Mouse (Mus musculus): ENCODE data around the gene 1700003E16Rik. TPM values are rescaled to one million over a fixed set of nuclear protein-coding genes. Genes with fewer than 3 reads are reported as not detected.

The 1700003E16Rik gene
- polyA plus RNA-seq, 1 experiment from 2014 or later = 7.5 TPM

DNA sequence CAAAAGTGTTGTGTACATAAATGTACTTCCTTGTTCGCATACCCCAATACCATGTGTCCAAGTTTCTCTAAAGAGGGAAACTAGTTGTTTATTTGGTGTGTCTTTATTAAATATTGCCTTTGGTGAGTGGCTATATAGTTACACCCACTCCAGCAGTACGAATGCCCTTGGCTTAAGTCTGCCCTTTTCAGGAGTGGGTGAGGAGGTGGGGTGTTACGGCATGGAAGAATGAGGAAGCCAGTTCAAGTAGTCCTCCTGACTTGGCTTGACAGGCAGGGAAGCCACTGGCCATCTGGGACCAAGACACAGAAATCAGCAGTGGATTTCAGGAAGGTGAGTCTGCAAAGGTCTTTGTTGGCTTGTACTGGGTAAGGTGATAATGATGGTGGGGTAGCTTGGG is 49.6 kb downstream of the 1700003E16Rik start:
- H3K4me2 ChIP-seq (replicated peaks) = no peak overlapping the region
- H3K36me3 ChIP-seq (replicated peaks; ENCODE audit: control insufficient read depth, insufficient read depth) = peaks cover 12% of the 10 kb centered on the region
- no peak overlapping the region for H3K4me3 ChIP-seq (replicated peaks; ENCODE audit: low read length)
- no peaks in the 10 kb centered on the region for H3K27me3 ChIP-seq (ENCODE audit: control insufficient read depth, insufficient read depth, low read length)
- no peaks in the 10 kb centered on the region for H3K4me1 ChIP-seq (replicated peaks; ENCODE audit: control insufficient read depth, insufficient read depth, low read length)
- ATAC-seq (ENCODE audit: low FRiP score) = no peak
- no peak for DNase-seq (ENCODE audit: low spot score)
- H3K9ac ChIP-seq = no peak overlapping the region
- no peak overlapping the region for H3K27ac ChIP-seq
- no peaks in the 10 kb centered on the region for H3K9me3 ChIP-seq (ENCODE audit: control insufficient read depth, low read length)
- 91% methylated on average over 3 of the region's 3 CpGs for WGBS

DNA sequence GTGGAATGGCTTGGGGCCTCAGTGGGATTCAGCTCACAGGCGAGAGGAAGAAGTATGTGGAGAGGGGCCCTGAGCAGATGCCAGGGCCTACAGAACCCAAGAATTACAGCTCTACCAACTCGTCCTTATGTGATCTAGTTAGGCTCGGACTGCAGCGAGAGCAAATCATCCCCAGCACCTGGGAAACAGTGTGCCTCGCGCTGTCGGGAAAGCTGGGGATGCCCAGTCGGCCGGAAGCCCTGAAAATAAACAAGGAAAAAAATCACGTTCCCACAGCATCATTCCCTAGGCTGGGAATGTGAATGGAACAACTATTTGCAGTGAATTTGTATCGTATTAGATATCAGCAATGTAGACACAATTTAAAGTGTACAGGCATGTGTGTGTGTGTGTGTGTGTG is 50.1 kb downstream of the 1700003E16Rik start:
- DNase-seq (ENCODE audit: low spot score) = no peak
- no peak overlapping the region for H3K4me3 ChIP-seq (replicated peaks; ENCODE audit: low read length)
- H3K27ac ChIP-seq = no peak overlapping the region
- ATAC-seq (ENCODE audit: low FRiP score) = no peak
- no peaks in the 10 kb centered on the region for H3K9me3 ChIP-seq (ENCODE audit: control insufficient read depth, low read length)
- H3K4me2 ChIP-seq (replicated peaks) = no peak overlapping the region
- no peaks in the 10 kb centered on the region for H3K27me3 ChIP-seq (ENCODE audit: control insufficient read depth, insufficient read depth, low read length)
- no peak overlapping the region for H3K9ac ChIP-seq
- WGBS = 75% methylated on average over 11 of the region's 11 CpGs
- H3K36me3 ChIP-seq (replicated peaks; ENCODE audit: control insufficient read depth, insufficient read depth) = peaks cover 7% of the 10 kb centered on the region; the same call in 1 of the 2 replicates
- H3K4me1 ChIP-seq (replicated peaks; ENCODE audit: control insufficient read depth, insufficient read depth, low read length) = no peaks in the 10 kb centered on the region; the same call in 1 of the 2 replicates

DNA sequence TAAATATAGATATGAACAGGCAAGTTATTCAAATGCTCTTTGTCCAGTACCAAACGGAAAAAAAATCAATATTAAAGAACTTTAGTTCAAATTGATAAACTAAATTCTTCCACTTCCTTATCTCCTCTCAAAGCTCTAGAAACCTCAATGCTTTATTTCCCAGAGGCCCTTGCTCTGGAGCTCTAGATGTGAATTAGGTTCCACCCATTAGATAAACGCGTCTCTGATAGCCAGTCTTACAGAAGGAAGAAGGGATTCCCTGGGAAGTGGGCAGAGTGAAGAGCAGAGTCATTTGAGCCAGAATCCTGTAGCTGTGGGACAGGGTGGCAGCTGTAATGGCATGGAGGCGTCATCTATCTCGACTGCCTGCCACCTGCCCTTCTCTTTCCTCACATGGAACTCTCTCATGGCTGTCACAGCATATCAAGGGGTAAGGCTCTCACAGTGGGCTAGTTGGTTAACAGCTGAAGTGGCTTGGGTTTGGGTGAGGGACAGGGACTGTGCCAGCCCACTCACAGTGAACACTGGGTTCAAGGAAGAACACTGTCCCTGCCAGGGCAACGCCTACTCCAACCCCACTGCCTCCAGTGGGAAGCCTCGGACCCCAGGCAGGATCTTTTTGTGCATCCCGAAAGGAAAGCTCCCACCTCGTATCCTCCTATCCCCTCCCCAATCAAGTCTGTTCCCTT is 51.3 kb downstream of the 1700003E16Rik start:
- no peak overlapping the region for H3K4me3 ChIP-seq (replicated peaks; ENCODE audit: low read length)
- H3K4me1 ChIP-seq (replicated peaks; ENCODE audit: control insufficient read depth, insufficient read depth, low read length) = no peaks in the 10 kb centered on the region; the same call in 1 of the 2 replicates
- no peak for DNase-seq (ENCODE audit: low spot score)
- no peak for ATAC-seq (ENCODE audit: low FRiP score)
- no peaks in the 10 kb centered on the region for H3K9me3 ChIP-seq (ENCODE audit: control insufficient read depth, low read length)
- WGBS = 73% methylated on average over 9 of the region's 9 CpGs
- no peak overlapping the region for H3K4me2 ChIP-seq (replicated peaks)
- H3K36me3 ChIP-seq (replicated peaks; ENCODE audit: control insufficient read depth, insufficient read depth) = no peaks in the 10 kb centered on the region
- H3K9ac ChIP-seq = no peak overlapping the region
- no peaks in the 10 kb centered on the region for H3K27me3 ChIP-seq (ENCODE audit: control insufficient read depth, insufficient read depth, low read length)
- H3K27ac ChIP-seq = no peak overlapping the region

DNA sequence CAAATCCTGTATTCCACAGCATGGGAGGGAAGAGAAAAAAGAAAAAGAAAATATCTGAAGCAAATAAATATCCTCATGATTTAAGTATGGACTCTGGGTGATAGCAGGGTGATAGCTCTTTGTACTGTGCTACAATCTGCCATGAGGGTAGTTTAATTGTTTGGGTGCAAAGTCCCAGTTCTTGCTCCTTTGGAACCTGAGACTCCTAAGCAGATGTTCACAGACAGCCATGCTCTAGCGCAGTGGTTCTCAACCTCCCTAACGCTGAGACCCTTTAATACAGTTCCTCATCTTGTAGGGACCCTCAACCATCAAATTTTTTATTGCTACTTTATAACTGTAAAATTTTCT is 51.8 kb downstream of the 1700003E16Rik start:
- Histone ChIP-seq H3K9me3 (ENCODE audit: control insufficient read depth, low read length) (no peaks in the 10 kb centered on the region), H3K27me3 (ENCODE audit: control insufficient read depth, insufficient read depth, low read length) (no peaks in the 10 kb centered on the region), H3K4me3 (replicated peaks; ENCODE audit: low read length) (no peak overlapping the region), H3K27ac (no peak overlapping the region), H3K4me1 (replicated peaks; ENCODE audit: control insufficient read depth, insufficient read depth, low read length) (no peaks in the 10 kb centered on the region; the same call in 1 of the 2 replicates), H3K9ac (no peak overlapping the region), H3K36me3 (replicated peaks; ENCODE audit: control insufficient read depth, insufficient read depth) (no peaks in the 10 kb centered on the region), H3K4me2 (replicated peaks) (no peak overlapping the region)
- DNase-seq (ENCODE audit: low spot score) = no peak
- no peak for ATAC-seq (ENCODE audit: low FRiP score)
- 91% methylated on average over 2 of the region's 2 CpGs for WGBS

DNA sequence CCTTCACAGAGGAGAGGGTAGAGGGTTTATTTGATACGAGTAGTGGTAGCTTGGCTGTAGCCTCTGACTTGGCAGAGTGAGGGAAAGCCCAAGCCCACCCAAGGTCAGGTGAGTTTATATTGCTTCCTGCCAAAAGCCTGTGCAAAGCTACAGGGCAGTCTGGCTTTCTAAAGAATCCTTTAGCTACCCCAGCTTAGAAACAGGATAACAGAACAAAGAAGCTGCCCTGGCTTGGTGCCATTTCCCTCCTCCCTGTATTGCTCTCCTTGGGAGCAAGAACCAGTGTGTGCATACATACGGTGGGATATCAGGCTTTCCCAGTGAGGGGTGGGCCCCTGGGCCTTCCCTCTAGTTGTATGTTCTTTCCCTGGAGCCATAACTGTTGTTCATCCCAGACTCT is 54.3 kb downstream of the 1700003E16Rik start:
- H3K36me3 ChIP-seq (replicated peaks; ENCODE audit: control insufficient read depth, insufficient read depth) = no peaks in the 10 kb centered on the region
- peak; percentile 29; the same call in 1 of the 2 replicates for ATAC-seq (ENCODE audit: low FRiP score)
- no peak overlapping the region for H3K4me2 ChIP-seq (replicated peaks)
- H3K27ac ChIP-seq = no peak overlapping the region
- DNase-seq (ENCODE audit: low spot score) = no peak
- no peaks in the 10 kb centered on the region for H3K27me3 ChIP-seq (ENCODE audit: control insufficient read depth, insufficient read depth, low read length)
- no peak overlapping the region for H3K9ac ChIP-seq
- H3K9me3 ChIP-seq (ENCODE audit: control insufficient read depth, low read length) = no peaks in the 10 kb centered on the region
- no peak overlapping the region for H3K4me3 ChIP-seq (replicated peaks; ENCODE audit: low read length)
- no peaks in the 10 kb centered on the region; the same call in 1 of the 2 replicates for H3K4me1 ChIP-seq (replicated peaks; ENCODE audit: control insufficient read depth, insufficient read depth, low read length)
- WGBS = 45% methylated on average over 2 of the region's 2 CpGs

DNA sequence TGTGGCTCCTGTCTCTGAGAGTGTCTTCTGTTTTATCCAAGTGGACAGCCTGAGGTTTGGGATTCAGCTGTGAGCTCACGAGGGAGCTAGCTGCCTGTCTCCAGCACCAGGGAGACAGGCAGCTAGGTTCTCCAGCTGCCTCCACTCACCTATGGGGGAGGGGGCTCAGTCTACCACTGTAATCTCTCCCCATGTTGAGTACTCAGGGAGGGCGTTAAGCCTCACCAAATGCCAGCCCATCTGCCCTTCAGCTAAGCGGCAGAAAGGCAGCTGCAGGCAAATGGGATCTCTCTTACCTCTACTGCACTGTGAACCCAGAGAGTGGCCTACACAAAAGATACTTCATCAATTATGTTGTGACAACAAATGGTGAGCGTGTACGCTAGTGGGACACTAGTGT is 55.3 kb downstream of the 1700003E16Rik start:
- ATAC-seq (ENCODE audit: low FRiP score) = no peak
- H3K27me3 ChIP-seq (ENCODE audit: control insufficient read depth, insufficient read depth, low read length) = no peaks in the 10 kb centered on the region
- no peaks in the 10 kb centered on the region for H3K36me3 ChIP-seq (replicated peaks; ENCODE audit: control insufficient read depth, insufficient read depth)
- DNase-seq (ENCODE audit: low spot score) = no peak
- H3K27ac ChIP-seq = no peak overlapping the region
- H3K4me3 ChIP-seq (replicated peaks; ENCODE audit: low read length) = no peak overlapping the region
- H3K9ac ChIP-seq = no peak overlapping the region
- 13% methylated on average over 5 of the region's 5 CpGs for WGBS
- no peaks in the 10 kb centered on the region; the same call in 1 of the 2 replicates for H3K4me1 ChIP-seq (replicated peaks; ENCODE audit: control insufficient read depth, insufficient read depth, low read length)
- no peak overlapping the region for H3K4me2 ChIP-seq (replicated peaks)
- H3K9me3 ChIP-seq (ENCODE audit: control insufficient read depth, low read length) = no peaks in the 10 kb centered on the region

Other genes starting within 250 kb of the 1700003E16Rik start
- 14.0 and 14.4 TPM in 2 replicates for gene Sema4f, start 216.6 kb upstream of the 1700003E16Rik start, polyA plus RNA-seq (2014; fragmentation: Nextera tagmentation; extraction: Ambion mirVana)
- 0.16 TPM in 1 of 2 replicates, not detected in the other for gene M1ap, start 209.5 kb upstream of the 1700003E16Rik start, polyA plus RNA-seq (2014; fragmentation: Nextera tagmentation; extraction: Ambion mirVana)
- gene Dok1, start 122.9 kb upstream of the 1700003E16Rik start, polyA plus RNA-seq (2014; fragmentation: Nextera tagmentation; extraction: Ambion mirVana) = 1.2 and 2.2 TPM in 2 replicates
- 3.5 and 4.9 TPM in 2 replicates for gene Loxl3, start 122.2 kb upstream of the 1700003E16Rik start, polyA plus RNA-seq (2014; fragmentation: Nextera tagmentation; extraction: Ambion mirVana)
- 109 and 111 TPM in 2 replicates for gene Aup1, start 101.9 kb upstream of the 1700003E16Rik start, polyA plus RNA-seq (2014; fragmentation: Nextera tagmentation; extraction: Ambion mirVana)
- gene Htra2, start 101.1 kb upstream of the 1700003E16Rik start, polyA plus RNA-seq (2014; fragmentation: Nextera tagmentation; extraction: Ambion mirVana) = 40.4 and 42.9 TPM in 2 replicates
- gene Dqx1, start 98.6 kb upstream of the 1700003E16Rik start, polyA plus RNA-seq (2014; fragmentation: Nextera tagmentation; extraction: Ambion mirVana) = 0.29 TPM in 2 replicates
- gene Tlx2, start 86.1 kb upstream of the 1700003E16Rik start, polyA plus RNA-seq (2014; fragmentation: Nextera tagmentation; extraction: Ambion mirVana) = 0.22 TPM in 1 of 2 replicates, not detected in the other
- 36.3 and 36.7 TPM in 2 replicates for gene Pcgf1, start 78.5 kb upstream of the 1700003E16Rik start, polyA plus RNA-seq (2014; fragmentation: Nextera tagmentation; extraction: Ambion mirVana)
- gene Lbx2, start 70.0 kb upstream of the 1700003E16Rik start, polyA plus RNA-seq (2014; fragmentation: Nextera tagmentation; extraction: Ambion mirVana) = not detected in 2 replicates
- gene Ccdc142, start 54.8 kb upstream of the 1700003E16Rik start, polyA plus RNA-seq (2014; fragmentation: Nextera tagmentation; extraction: Ambion mirVana) = 3.5 and 4.2 TPM in 2 replicates
- 4.9 and 5.3 TPM in 2 replicates for gene Gm42688, start 54.8 kb upstream of the 1700003E16Rik start, polyA plus RNA-seq (2014; fragmentation: Nextera tagmentation; extraction: Ambion mirVana)
- gene Mrpl53, start 47.4 kb upstream of the 1700003E16Rik start, polyA plus RNA-seq (2014; fragmentation: Nextera tagmentation; extraction: Ambion mirVana) = 110 and 129 TPM in 2 replicates
- gene Mogs, start 40.9 kb upstream of the 1700003E16Rik start, polyA plus RNA-seq (2014; fragmentation: Nextera tagmentation; extraction: Ambion mirVana) = 23.9 and 24.0 TPM in 2 replicates
- 114 and 134 TPM in 2 replicates for gene Wbp1, start 34.8 kb upstream of the 1700003E16Rik start, polyA plus RNA-seq (2014; fragmentation: Nextera tagmentation; extraction: Ambion mirVana)
- 15.4 and 15.8 TPM in 2 replicates for gene Ino80b, start 31.0 kb upstream of the 1700003E16Rik start, polyA plus RNA-seq (2014; fragmentation: Nextera tagmentation; extraction: Ambion mirVana)
- gene Rtkn, start 20.9 kb upstream of the 1700003E16Rik start, polyA plus RNA-seq (2014; fragmentation: Nextera tagmentation; extraction: Ambion mirVana) = 8.9 and 9.8 TPM in 2 replicates
- 17.8 and 18.0 TPM in 2 replicates for gene Wdr54, start within 50 bp of the 1700003E16Rik start, polyA plus RNA-seq (2014; fragmentation: Nextera tagmentation; extraction: Ambion mirVana)
- gene Dctn1, start 9.5 kb downstream of the 1700003E16Rik start, polyA plus RNA-seq (2014; fragmentation: Nextera tagmentation; extraction: Ambion mirVana) = 147 and 155 TPM in 2 replicates
- gene Slc4a5, start 63.4 kb downstream of the 1700003E16Rik start, polyA plus RNA-seq (2014; fragmentation: Nextera tagmentation; extraction: Ambion mirVana) = 3.5 and 4.8 TPM in 2 replicates
- gene Mthfd2, start 169.5 kb downstream of the 1700003E16Rik start, polyA plus RNA-seq (2014; fragmentation: Nextera tagmentation; extraction: Ambion mirVana) = 30.4 and 35.7 TPM in 2 replicates
- 27.8 and 30.6 TPM in 2 replicates for gene Mob1a, start 169.6 kb downstream of the 1700003E16Rik start, polyA plus RNA-seq (2014; fragmentation: Nextera tagmentation; extraction: Ambion mirVana)
- 60.3 and 61.5 TPM in 2 replicates for gene Bola3, start 192.7 kb downstream of the 1700003E16Rik start, polyA plus RNA-seq (2014; fragmentation: Nextera tagmentation; extraction: Ambion mirVana)

All from hindbrain, embryonic 14.5 days (tissue).